Mouse (Mus musculus): ENCODE results near the gene Ncs1. TPM values are rescaled to one million over a fixed set of nuclear protein-coding genes. Genes with fewer than 3 reads are reported as not detected.

The Ncs1 gene
- polyA plus RNA-seq, 2 experiments, result 20.5 to 45.1 TPM

- Histone ChIP-seq H3K36me3 (ENCODE audit: control insufficient read depth, insufficient read depth, low read length) (peaks cover 4% of the 10 kb centered on the region; the same call in 1 of the 2 replicates), H3K27me3 (ENCODE audit: control insufficient read depth, insufficient read depth, low read length) (no peaks in the 10 kb centered on the region), H3K9me3 (ENCODE audit: control insufficient read depth, low read length) (no peaks in the 10 kb centered on the region), H3K4me1 (ENCODE audit: control insufficient read depth, insufficient read depth, low read length) (peaks cover 22% of the 10 kb centered on the region), H3K9ac (ENCODE audit: low read depth, low read length, severe bottlenecking) (no peak overlapping the region), H3K4me2 (replicated peaks; ENCODE audit: low read depth, low read length, severe bottlenecking) (no peak overlapping the region), H3K4me3 (replicated peaks; ENCODE audit: low read length) (no peak overlapping the region), H3K27ac (replicated peaks; ENCODE audit: low read depth, low read length) (no peak overlapping the region)
- WGBS, result 48% methylated on average over 5 of the region's 6 CpGs
- ATAC-seq (ENCODE audit: low FRiP score, low read depth) (no peak), DNase-seq (ENCODE audit: low spot score) (no peak)
- no peak for TF ChIP-seq POLR2A (IDR thresholded peaks at IDR 0.05; ENCODE audit: borderline replicate concordance, extremely low read depth, insufficient read depth, insufficient read length)
These were observed 21.8 kb downstream of the Ncs1 start for GRCm38 (mm10) chr2:31267447-31267846.

- Histone ChIP-seq H3K4me3 (replicated peaks; ENCODE audit: low read length) (no peak overlapping the region), H3K9ac (ENCODE audit: low read depth, low read length, severe bottlenecking) (no peak overlapping the region), H3K4me2 (replicated peaks; ENCODE audit: low read depth, low read length, severe bottlenecking) (no peak overlapping the region), H3K27ac (replicated peaks; ENCODE audit: low read depth, low read length) (no peak overlapping the region), H3K27me3 (ENCODE audit: control insufficient read depth, insufficient read depth, low read length) (no peaks in the 10 kb centered on the region), H3K9me3 (ENCODE audit: control insufficient read depth, low read length) (no peaks in the 10 kb centered on the region), H3K36me3 (ENCODE audit: control insufficient read depth, insufficient read depth, low read length) (peaks cover 4% of the 10 kb centered on the region; the same call in 1 of the 2 replicates), H3K4me1 (ENCODE audit: control insufficient read depth, insufficient read depth, low read length) (peaks cover 14% of the 10 kb centered on the region)
- ATAC-seq (ENCODE audit: low FRiP score, low read depth) (no peak), DNase-seq (ENCODE audit: low spot score) (no peak)
- TF ChIP-seq POLR2A (IDR thresholded peaks at IDR 0.05; ENCODE audit: borderline replicate concordance, extremely low read depth, insufficient read depth, insufficient read length), result no peak
- 39% methylated on average over 5 of the region's 5 CpGs for WGBS
These were observed 23.0 kb downstream of the Ncs1 start for GRCm38 (mm10) chr2:31268631-31269030.

- DNase-seq (ENCODE audit: low spot score) (no peak), ATAC-seq (ENCODE audit: low FRiP score, low read depth) (no peak)
- H3K9ac ChIP-seq (ENCODE audit: low read depth, low read length, severe bottlenecking), result no peak overlapping the region
- H3K36me3 ChIP-seq (ENCODE audit: control insufficient read depth, insufficient read depth, low read length), result peaks cover 4% of the 10 kb centered on the region; the same call in 1 of the 2 replicates
- H3K27ac ChIP-seq (replicated peaks; ENCODE audit: low read depth, low read length), result no peak overlapping the region
- H3K4me3 ChIP-seq (replicated peaks; ENCODE audit: low read length), result no peak overlapping the region
- no peaks in the 10 kb centered on the region for H3K9me3 ChIP-seq (ENCODE audit: control insufficient read depth, low read length)
- H3K27me3 ChIP-seq (ENCODE audit: control insufficient read depth, insufficient read depth, low read length), result no peaks in the 10 kb centered on the region
- no peak for TF ChIP-seq POLR2A (IDR thresholded peaks at IDR 0.05; ENCODE audit: borderline replicate concordance, extremely low read depth, insufficient read depth, insufficient read length)
- WGBS, result 89% methylated on average over 6 of the region's 6 CpGs
- no peak overlapping the region for H3K4me2 ChIP-seq (replicated peaks; ENCODE audit: low read depth, low read length, severe bottlenecking)
- peaks cover 9% of the 10 kb centered on the region; the same call in 1 of the 2 replicates for H3K4me1 ChIP-seq (ENCODE audit: control insufficient read depth, insufficient read depth, low read length)
These were observed 23.6 kb downstream of the Ncs1 start for GRCm38 (mm10) chr2:31269188-31269587.

- H3K27me3 ChIP-seq (ENCODE audit: control insufficient read depth, insufficient read depth, low read length), result no peaks in the 10 kb centered on the region
- H3K9ac ChIP-seq (ENCODE audit: low read depth, low read length, severe bottlenecking), result no peak overlapping the region
- no peak for TF ChIP-seq POLR2A (IDR thresholded peaks at IDR 0.05; ENCODE audit: borderline replicate concordance, extremely low read depth, insufficient read depth, insufficient read length)
- no peak for DNase-seq (ENCODE audit: low spot score)
- H3K4me1 ChIP-seq (ENCODE audit: control insufficient read depth, insufficient read depth, low read length), result 0 out of 2 replicates have a peak, but pooled peaks cover 4% of the 10 kb centered on the region
- H3K4me2 ChIP-seq (replicated peaks; ENCODE audit: low read depth, low read length, severe bottlenecking), result no peak overlapping the region
- ATAC-seq (ENCODE audit: low FRiP score, low read depth), result no peak
- WGBS, result 96% methylated on average over 10 of the region's 10 CpGs
- no peaks in the 10 kb centered on the region for H3K9me3 ChIP-seq (ENCODE audit: control insufficient read depth, low read length)
- no peak overlapping the region for H3K27ac ChIP-seq (replicated peaks; ENCODE audit: low read depth, low read length)
- H3K4me3 ChIP-seq (replicated peaks; ENCODE audit: low read length), result no peak overlapping the region
- peaks cover 4% of the 10 kb centered on the region; the same call in 1 of the 2 replicates for H3K36me3 ChIP-seq (ENCODE audit: control insufficient read depth, insufficient read depth, low read length)
These were observed 24.2 kb downstream of the Ncs1 start for GRCm38 (mm10) chr2:31269847-31270246.

GRCm38 (mm10) chr2:31270470-31270869, 24.8 kb downstream of the Ncs1 start:
- no peak overlapping the region for H3K27ac ChIP-seq (replicated peaks; ENCODE audit: low read depth, low read length)
- no peak for ATAC-seq (ENCODE audit: low FRiP score, low read depth)
- H3K4me1 ChIP-seq (ENCODE audit: control insufficient read depth, insufficient read depth, low read length), result 0 out of 2 replicates have a peak, but pooled peaks cover 4% of the 10 kb centered on the region
- no peak overlapping the region for H3K4me2 ChIP-seq (replicated peaks; ENCODE audit: low read depth, low read length, severe bottlenecking)
- no peak overlapping the region for H3K4me3 ChIP-seq (replicated peaks; ENCODE audit: low read length)
- DNase-seq (ENCODE audit: low spot score), result no peak
- 91% methylated on average over 8 of the region's 8 CpGs for WGBS
- H3K27me3 ChIP-seq (ENCODE audit: control insufficient read depth, insufficient read depth, low read length), result no peaks in the 10 kb centered on the region
- H3K9ac ChIP-seq (ENCODE audit: low read depth, low read length, severe bottlenecking), result no peak overlapping the region
- peaks cover 4% of the 10 kb centered on the region; the same call in 1 of the 2 replicates for H3K36me3 ChIP-seq (ENCODE audit: control insufficient read depth, insufficient read depth, low read length)
- no peak for TF ChIP-seq POLR2A (IDR thresholded peaks at IDR 0.05; ENCODE audit: borderline replicate concordance, extremely low read depth, insufficient read depth, insufficient read length)
- no peaks in the 10 kb centered on the region for H3K9me3 ChIP-seq (ENCODE audit: control insufficient read depth, low read length)

All from limb, embryonic 14.5 days (tissue).